In genomic region chr10:61080227-61080930, GRCm38 (mm10) we compare ENCODE assay signal across 8 mouse cellular contexts. TPM values are rescaled to one million over a fixed set of nuclear protein-coding genes. Genes with fewer than 3 reads are reported as not detected.
A peak's percentile ranks its signal among the peaks of the same experiment; 100 is the strongest.
DNase-seq lines count a peak whose midpoint lies in the region; ATAC-seq and TF ChIP-seq lines count a peak whose summit lies in the region.

No protein-coding gene starts in this region.

- peak; percentile 71 for ATAC-seq in CD4-positive, CD25-positive, alpha-beta regulatory T cell, adult 4 months
- peak; percentile 88 for ATAC-seq in heart, embryonic 16.5 days (replicated peaks; ENCODE audit: extremely low read depth, insufficient read depth, low FRiP score)
- peak; percentile 95 for ATAC-seq in kidney, postnatal 0 days (replicated peaks; ENCODE audit: low FRiP score, low read depth)
- ATAC-seq in liver, embryonic 15.5 days (ENCODE audit: insufficient read depth): peak; percentile 80
- peak; percentile 97 for ATAC-seq in neural tube, embryonic 11.5 days (ENCODE audit: insufficient read depth, low FRiP score, low TSS enrichment)

- H3K27ac ChIP-seq in heart, embryonic 16.5 days (ENCODE audit: low read length): no peak overlapping the region
- no peak overlapping the region for H3K27ac ChIP-seq in kidney, postnatal 0 days
- no peak overlapping the region for H3K27ac ChIP-seq in liver, embryonic 15.5 days (replicated peaks)
- peak overlapping the region; percentile 78 for H3K27ac ChIP-seq in neural tube, embryonic 11.5 days (ENCODE audit: low read depth, low read length)

- no peaks in the 10 kb centered on the region for H3K36me3 ChIP-seq in heart, embryonic 16.5 days (ENCODE audit: control insufficient read depth, insufficient read depth)
- no peaks in the 10 kb centered on the region for H3K36me3 ChIP-seq in kidney, postnatal 0 days (ENCODE audit: insufficient read depth, low read length)
- H3K36me3 ChIP-seq in liver, embryonic 15.5 days (replicated peaks): no peaks in the 10 kb centered on the region
- H3K36me3 ChIP-seq in neural tube, embryonic 11.5 days (ENCODE audit: control insufficient read depth, insufficient read depth, low read length): no peaks in the 10 kb centered on the region

- H3K4me2 ChIP-seq in heart, embryonic 16.5 days (ENCODE audit: low read depth, low read length): peak overlapping the region; percentile 44
- H3K4me2 ChIP-seq in kidney, postnatal 0 days (ENCODE audit: low read length): peak overlapping the region; percentile 27; the same call in 1 of the 2 replicates
- H3K4me2 ChIP-seq in liver, embryonic 15.5 days: peak overlapping the region; percentile 48
- peak overlapping the region; percentile 21 for H3K4me2 ChIP-seq in neural tube, embryonic 11.5 days (ENCODE audit: low read depth)

- H3K9ac ChIP-seq in heart, embryonic 16.5 days (ENCODE audit: low read length): no peak overlapping the region
- no peak overlapping the region for H3K9ac ChIP-seq in kidney, postnatal 0 days (ENCODE audit: low read depth, low read length)
- H3K9ac ChIP-seq in liver, embryonic 15.5 days: no peak overlapping the region
- H3K9ac ChIP-seq in neural tube, embryonic 11.5 days (ENCODE audit: low read length): peak overlapping the region; percentile 33; the same call in 1 of the 2 replicates

- peak overlapping the region; percentile 19; the same call in 1 of the 2 replicates for H3K4me3 ChIP-seq in heart, embryonic 16.5 days (ENCODE audit: low read length)
- no peak overlapping the region for H3K4me3 ChIP-seq in kidney, postnatal 0 days (replicated peaks; ENCODE audit: low read depth, low read length)
- 0 out of 2 replicates have a peak overlapping the region, but pooled peaks have one; percentile 6 for H3K4me3 ChIP-seq in liver, embryonic 15.5 days (replicated peaks)
- H3K4me3 ChIP-seq in neural tube, embryonic 11.5 days (ENCODE audit: low read depth, low read length): no peak overlapping the region

- TF ChIP-seq CTCF in kidney, postnatal 0 days (IDR thresholded peaks at IDR 0.05; ENCODE audit: low read depth): no peak

- 39% methylated on average over 14 of the region's 14 CpGs for WGBS in heart, embryonic 16.5 days
- 36% methylated on average over 14 of the region's 14 CpGs for WGBS in kidney, postnatal 0 days
- WGBS in liver, embryonic 15.5 days (ENCODE audit: insufficient replicate concordance): 33% methylated on average over 14 of the region's 14 CpGs
- WGBS in neural tube, embryonic 11.5 days: 39% methylated on average over 14 of the region's 14 CpGs

- 0 out of 2 replicates have a peak, but pooled peaks cover 3% of the 10 kb centered on the region for H3K9me3 ChIP-seq in heart, embryonic 16.5 days (replicated peaks; ENCODE audit: control insufficient read depth, low read length)
- no peaks in the 10 kb centered on the region for H3K9me3 ChIP-seq in kidney, postnatal 0 days (replicated peaks; ENCODE audit: low read length)
- no peaks in the 10 kb centered on the region for H3K9me3 ChIP-seq in liver, embryonic 15.5 days (replicated peaks)
- no peaks in the 10 kb centered on the region for H3K9me3 ChIP-seq in neural tube, embryonic 11.5 days (ENCODE audit: control insufficient read depth, low read length)

- no peaks in the 10 kb centered on the region for H3K27me3 ChIP-seq in heart, embryonic 16.5 days (ENCODE audit: control insufficient read depth, insufficient read depth, low read length)
- no peaks in the 10 kb centered on the region for H3K27me3 ChIP-seq in kidney, postnatal 0 days (ENCODE audit: insufficient read depth, low read length)
- H3K27me3 ChIP-seq in liver, embryonic 15.5 days: peaks cover 8% of the 10 kb centered on the region; the same call in 1 of the 2 replicates
- no peaks in the 10 kb centered on the region for H3K27me3 ChIP-seq in neural tube, embryonic 11.5 days (ENCODE audit: control insufficient read depth, insufficient read depth, low read length)

- H3K4me1 ChIP-seq in heart, embryonic 16.5 days (ENCODE audit: control insufficient read depth, insufficient read depth, low read length): no peaks in the 10 kb centered on the region
- H3K4me1 ChIP-seq in kidney, postnatal 0 days (replicated peaks; ENCODE audit: insufficient read depth, low read length): no peaks in the 10 kb centered on the region
- H3K4me1 ChIP-seq in liver, embryonic 15.5 days (replicated peaks): 0 out of 2 replicates have a peak, but pooled peaks cover 11% of the 10 kb centered on the region
- no peaks in the 10 kb centered on the region for H3K4me1 ChIP-seq in neural tube, embryonic 11.5 days (ENCODE audit: control insufficient read depth, insufficient read depth, low read length)

- peak; percentile 72 to 79 for DNase-seq in adrenal gland, adult (ENCODE audit: inconsistent age in 2 of 2, low spot score in 1 of 2)
- peak; percentile 30 for DNase-seq in fat pad, adult 2 months (ENCODE audit: extremely low read depth, low read depth, low spot score)
- peak; percentile 89 for DNase-seq in kidney, postnatal 0 days (ENCODE audit: low spot score)
- peak; percentile 86 for DNase-seq in neural tube, embryonic 11.5 days (ENCODE audit: low spot score)
- DNase-seq in thymus, postnatal 14 days: peak; percentile 62

RNA-seq across cellular contexts. Expression of gene Pcbd1, which starts 8.8 kb away (rescaled TPM):
- under 1 TPM in 1 of 2 experiments, not detected in 1; 0.90 TPM for polyA plus RNA-seq in CD4-positive, CD25-positive, alpha-beta regulatory T cell, adult 4 months (2017; shearing (Covaris generic))
- 53.5 and 60.1 TPM in 2 replicates for polyA plus RNA-seq in heart, embryonic 16.5 days (2015; fragmentation: Nextera tagmentation; extraction: Ambion mirVana)
- 356 and 370 TPM in 2 replicates for polyA plus RNA-seq in kidney, postnatal 0 days (2015; fragmentation: Nextera tagmentation; extraction: Ambion mirVana)
- polyA plus RNA-seq in liver, embryonic 15.5 days (2015; fragmentation: Nextera tagmentation; extraction: Ambion mirVana): 177 and 186 TPM in 2 replicates
- 26.0 and 26.1 TPM in 2 replicates for polyA plus RNA-seq in neural tube, embryonic 11.5 days (2014; fragmentation: Nextera tagmentation; extraction: Ambion mirVana)

Comparison
In these comparisons a context has a peak if more than half of its experiments do, and no peak if none do; other contexts are left out.
1. DNase-seq: peak in every context shown above with its lines; median percentile 89 in kidney, postnatal 0 days; 86 in neural tube, embryonic 11.5 days; 76 in adrenal gland, adult; 62 in thymus, postnatal 14 days; 30 in fat pad, adult 2 months.
2. H3K4me3 ChIP-seq: peak in heart, embryonic 16.5 days (single experiment) and liver, embryonic 15.5 days (single experiment); none in kidney, postnatal 0 days (single experiment) and neural tube, embryonic 11.5 days (single experiment).
3. RNA of gene Pcbd1, which starts 8.8 kb away (polyA plus RNA-seq): 356 to 370 TPM in kidney, postnatal 0 days, 177 to 186 TPM in liver, embryonic 15.5 days, 53.5 to 60.1 TPM in heart, embryonic 16.5 days and 26.0 to 26.1 TPM in neural tube, embryonic 11.5 days; 0.90 TPM in CD4-positive, CD25-positive, alpha-beta regulatory T cell, adult 4 months; every median in the first group is over 10 times any median in the second.
4. Peak in every context shown above with its lines, with median percentiles within 50 percentile points of each other: ATAC-seq and H3K4me2 ChIP-seq.